Mouse (Mus musculus) forelimb bud, embryonic 11.5 days (tissue): ENCODE measurements around the gene Rhox2a.
"Not testable (repeated sequence)": the region's sequence is repeated elsewhere in the genome, so short reads cannot be mapped to it uniquely, and the experiment has no call there.

Source experiments
- DNase-seq: peaks from one replicate; pipeline ENCODE4 v3.0.0-alpha.2; 2012; ENCODE audit warnings: low read depth, low spot score

Rhox2a gene

GRCm38 (mm10) chrX:37244676-37245075 is at the start of gene Rhox2a:
Gene Rhox2a, plus strand, starts transcription at chrX:37244976.
- DNase-seq: not testable (repeated sequence)

GRCm38 (mm10) chrX:37198676-37199075 is 46.1 kb upstream of the Rhox2a start:
- no peak for DNase-seq

- DNase-seq: no peak
Measured at GRCm38 (mm10) chrX:37210941-37211340, 33.8 kb upstream of the Rhox2a start, which contains the start of gene Gm9. Gene Gm9, minus strand, starts transcription at chrX:37211041.

GRCm38 (mm10) chrX:37222158-37222557 is 22.6 kb upstream of the Rhox2a start, which contains the start of gene Rhox1:
Gene Rhox1, minus strand, starts transcription at chrX:37222258.
- DNase-seq: not testable (repeated sequence)

GRCm38 (mm10) chrX:37249619-37250018 is 4.8 kb downstream of the Rhox2a start, which contains the start of gene Rhox3a:
Gene Rhox3a, plus strand, starts transcription at chrX:37249919.
- DNase-seq: not testable (repeated sequence)

- not testable (repeated sequence) for DNase-seq
Measured at GRCm38 (mm10) chrX:37265038-37265437, 20.3 kb downstream of the Rhox2a start, which contains the start of gene Rhox4a. Gene Rhox4a, plus strand, starts transcription at chrX:37265338.
